Mouse (Mus musculus) lung, adult 2 months (tissue): ENCODE measurements around the gene Pcbd1. TPM values are rescaled to one million over a fixed set of nuclear protein-coding genes. Genes with fewer than 3 reads are reported as not detected.
"Not testable (repeated sequence)": the region's sequence is repeated elsewhere in the genome, so short reads cannot be mapped to it uniquely, and the experiment has no call there.

Source experiments
- DNase-seq: peaks from one replicate; pipeline ENCODE4 v3.0.0; 2022
- H3K4me1 ChIP-seq: fragments of 200-500 bp; 2 replicates; pipeline ENCODE4 v1.6.1; 2011; ENCODE audit warnings: low read length; ENCODE audit not compliant: control insufficient read depth, insufficient read depth
- H3K4me3 ChIP-seq: fragments of 200-500 bp; replicated peaks from 2 replicates; pipeline ENCODE3; 2011; ENCODE audit warnings: low read depth, mild to moderate bottlenecking, control low read depth, low read length; ENCODE audit errors: extremely low read depth
- CTCF ChIP-seq: fragments of 200-500 bp; IDR thresholded peaks from 2 replicates; pipeline ENCODE4 v1.5.1; 2011; ENCODE audit warnings: mild to moderate bottlenecking, low read length, control low read depth; ENCODE audit not compliant: insufficient read depth
- POLR2A ChIP-seq: fragments of 200-500 bp; IDR thresholded peaks from 2 replicates; pipeline ENCODE4 v1.6.1; 2011; ENCODE audit warnings: low read depth, mild to moderate bottlenecking, control low read depth, low read length, borderline replicate concordance; ENCODE audit errors: extremely low read depth
- WGBS: fragments of 180-500 bp; shearing (Covaris S2); methylation state at CpG from one replicate; pipeline ENCODE4 v1.1.7; 2018; 5-methylcytosine and 5-hydroxymethylcytosine counted together
- polyA plus RNA-seq: library from polyadenylated mRNA; depleted of rRNA; stranded (reverse); fragments of >200 nt; gene quantifications from 2 replicates; pipeline ENCODE4 v1.2.3, GENCODE M21; 2012

The Pcbd1 gene
- polyA plus RNA-seq, 1 experiment, result 6.9 TPM

DNA sequence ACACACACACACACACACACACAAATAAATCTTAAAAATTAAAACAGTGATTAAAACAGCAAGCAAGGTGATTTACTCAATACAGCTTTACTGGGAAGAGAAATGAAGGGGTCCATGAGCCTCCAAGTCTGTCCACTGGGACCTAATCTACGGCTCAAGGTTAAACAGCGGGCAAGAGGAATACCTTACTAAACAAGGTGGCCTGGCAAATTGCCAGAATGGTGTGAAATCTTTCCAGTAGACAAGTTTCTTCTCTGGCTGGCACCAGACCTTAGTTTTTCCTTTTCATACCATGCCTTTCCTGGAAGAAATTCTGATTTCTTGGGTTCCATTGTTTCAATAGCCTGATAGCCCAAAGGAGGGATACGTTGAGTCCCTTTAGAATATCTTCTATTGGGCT is 663 bp upstream of the Pcbd1 start:
- 71% methylated on average over 3 of the region's 3 CpGs for WGBS
- no peak for DNase-seq
- no peak overlapping the region for H3K4me3 ChIP-seq
- H3K4me1 ChIP-seq, result no peaks in the 10 kb centered on the region
- no peak for TF ChIP-seq CTCF
- no peak for TF ChIP-seq POLR2A

DNA sequence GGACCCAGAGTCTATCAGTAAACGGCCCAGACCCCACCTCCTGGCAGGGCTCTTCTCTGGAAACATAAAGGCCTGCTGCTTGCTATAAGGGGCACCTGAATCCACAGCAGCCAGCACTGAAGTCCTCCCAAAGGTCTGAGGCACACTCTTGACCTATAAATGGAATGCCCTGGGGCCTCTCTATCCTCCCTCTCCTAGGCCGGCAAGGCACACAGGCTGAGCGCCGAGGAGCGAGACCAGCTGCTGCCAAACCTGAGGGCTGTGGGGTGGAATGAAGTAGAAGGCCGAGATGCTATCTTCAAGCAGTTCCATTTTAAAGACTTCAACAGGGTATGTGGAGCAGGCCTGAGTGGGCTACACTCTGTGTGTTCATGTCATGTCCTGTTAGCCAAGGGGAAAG is 2.7 kb downstream of the Pcbd1 start:
- no peaks in the 10 kb centered on the region for H3K4me1 ChIP-seq
- 69% methylated on average over 6 of the region's 6 CpGs for WGBS
- TF ChIP-seq CTCF, result no peak
- no peak for TF ChIP-seq POLR2A
- no peak overlapping the region for H3K4me3 ChIP-seq
- DNase-seq, result no peak

GRCm38 (mm10) chr10:61103564-61104114 is 14.5 kb downstream of the Pcbd1 start:
- WGBS, result 86% methylated on average over 3 of the region's 3 CpGs
- Histone ChIP-seq H3K4me1 (no peaks in the 10 kb centered on the region), H3K4me3 (no peak overlapping the region)
- no peak for TF ChIP-seq CTCF
- TF ChIP-seq POLR2A, result no peak
- no peak for DNase-seq

- WGBS, result 85% methylated on average over 2 of the region's 2 CpGs
- no peak for DNase-seq
- Histone ChIP-seq H3K4me3 (no peak overlapping the region), H3K4me1 (no peaks in the 10 kb centered on the region)
- TF ChIP-seq CTCF (no peak), POLR2A (no peak)
Measured at GRCm38 (mm10) chr10:61114246-61114720, 25.2 kb downstream of the Pcbd1 start.

DNA sequence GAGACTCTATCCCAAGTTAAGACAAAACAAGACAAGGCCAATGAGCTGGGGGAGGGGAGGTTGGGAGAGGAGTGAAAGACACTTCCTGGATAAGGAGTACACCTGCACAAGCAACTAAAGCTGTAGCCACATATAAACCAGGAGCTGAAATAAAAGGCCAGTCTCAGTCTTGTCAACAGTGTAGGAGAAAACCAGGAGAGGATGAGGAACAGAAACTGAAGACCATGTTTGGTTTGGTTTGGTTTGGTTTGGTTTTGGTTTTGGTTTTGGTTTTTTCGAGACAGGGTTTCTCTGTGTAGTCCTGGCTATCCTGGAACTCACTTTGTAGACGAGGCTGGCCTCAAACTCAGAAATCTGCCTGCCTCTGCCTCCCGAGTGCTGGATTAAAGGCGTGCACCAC is 32.6 kb downstream of the Pcbd1 start:
- DNase-seq, H3K4me1 ChIP-seq, H3K4me3 ChIP-seq: not testable (repeated sequence)
- WGBS, result 86% methylated on average over 4 of the region's 4 CpGs

DNA sequence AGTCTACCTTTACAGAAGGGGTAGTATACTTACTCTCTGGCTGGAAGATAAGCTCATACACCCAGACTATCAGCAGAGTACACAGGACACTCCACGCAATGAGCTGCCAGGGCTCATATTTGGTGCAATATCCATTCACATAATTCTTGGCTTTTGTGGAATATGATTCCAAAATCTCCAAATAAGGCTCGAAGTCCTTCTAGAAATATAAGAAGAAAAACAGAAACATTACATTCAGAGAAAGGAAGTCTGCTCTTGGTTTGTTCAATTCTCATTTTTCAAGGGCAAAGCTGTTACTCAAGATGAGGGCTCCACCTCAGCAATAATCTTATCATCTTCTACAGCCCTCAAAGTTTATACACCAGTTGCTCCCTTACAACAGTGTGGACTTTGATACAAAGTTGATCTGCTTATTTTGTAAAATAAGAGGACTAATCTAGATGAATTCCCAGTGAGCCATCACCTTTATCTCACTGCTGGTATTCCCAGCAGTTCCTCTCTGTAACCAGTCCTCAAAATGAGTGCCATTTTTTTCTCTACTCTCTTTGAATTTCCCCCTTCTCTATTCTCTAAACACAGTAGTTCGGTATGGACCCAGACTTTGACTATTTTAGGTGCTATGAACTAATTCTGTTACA is 34.3 kb downstream of the Pcbd1 start:
- TF ChIP-seq POLR2A, result no peak
- TF ChIP-seq CTCF, result no peak
- WGBS, result 80% methylated on average over 3 of the region's 3 CpGs
- Histone ChIP-seq H3K4me3 (no peak overlapping the region), H3K4me1 (no peaks in the 10 kb centered on the region)
- DNase-seq, result no peak

DNA sequence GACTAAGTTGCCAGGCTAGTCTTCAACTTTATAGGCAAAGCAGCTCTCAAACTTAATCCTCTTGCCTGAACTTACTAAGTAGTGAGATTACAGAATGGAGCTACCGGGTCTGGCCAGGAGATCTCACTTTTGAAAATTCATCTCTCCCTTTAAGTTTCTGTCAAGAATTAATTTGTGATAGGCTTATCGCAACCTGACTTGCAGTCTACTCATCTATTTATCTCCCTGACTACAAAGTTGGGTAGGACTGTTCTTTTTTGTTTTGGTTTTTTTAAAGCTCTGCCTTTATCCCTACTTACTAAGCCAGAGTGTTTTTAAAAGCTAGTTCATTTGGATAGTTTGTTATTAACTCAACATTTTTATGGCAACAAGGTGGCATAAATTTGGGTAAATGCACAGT is 35.3 kb downstream of the Pcbd1 start:
- WGBS, result 92% methylated on average over 2 of the region's 2 CpGs
- no peak overlapping the region for H3K4me3 ChIP-seq

GRCm38 (mm10) chr10:61128701-61129365 is 39.7 kb downstream of the Pcbd1 start:
- TF ChIP-seq CTCF (no peak), POLR2A (no peak)
- H3K4me3 ChIP-seq, result no peak overlapping the region
- no peaks in the 10 kb centered on the region for H3K4me1 ChIP-seq
- 93% methylated on average over 1 of the region's 1 CpGs for WGBS
- no peak for DNase-seq

More for the DNA sequence above, 35.3 kb downstream of the Pcbd1 start:
- TF ChIP-seq CTCF (no peak), POLR2A (no peak)
- no peaks in the 10 kb centered on the region for H3K4me1 ChIP-seq
- DNase-seq, result no peak

- WGBS, result 67% methylated on average over 3 of the region's 3 CpGs
- no peak for TF ChIP-seq POLR2A
- TF ChIP-seq CTCF, result no peak
- H3K4me3 ChIP-seq, result no peak overlapping the region
- no peak for DNase-seq
- H3K4me1 ChIP-seq, result peaks cover 5% of the 10 kb centered on the region
Measured at GRCm38 (mm10) chr10:61130959-61131358, 41.8 kb downstream of the Pcbd1 start.

DNA sequence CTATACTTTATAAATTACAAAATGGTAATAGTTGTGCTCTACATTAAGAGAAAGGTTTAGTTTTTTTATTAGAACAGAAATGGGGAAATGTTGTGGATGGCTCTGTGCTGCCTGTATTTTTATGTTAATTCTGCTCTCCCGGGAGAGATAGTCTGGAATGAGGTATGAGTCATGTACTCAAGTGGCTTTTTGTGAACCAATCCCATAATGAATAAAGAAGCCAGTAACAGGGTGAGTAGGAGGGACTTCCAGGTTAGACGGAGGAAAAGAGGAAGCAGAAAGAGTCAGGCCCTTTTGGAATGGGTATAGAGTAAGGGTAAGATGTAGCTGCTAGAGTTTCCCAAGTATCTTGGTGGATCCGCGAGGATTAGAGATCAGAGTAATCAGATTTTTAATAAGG is 44.9 kb downstream of the Pcbd1 start:
- no peak overlapping the region for H3K4me3 ChIP-seq
- 70% methylated on average over 4 of the region's 4 CpGs for WGBS
- H3K4me1 ChIP-seq, result peaks cover 5% of the 10 kb centered on the region
- TF ChIP-seq CTCF, result no peak
- no peak for TF ChIP-seq POLR2A
- DNase-seq, result no peak
